Mouse (Mus musculus) liver (tissue): ENCODE data around the gene Slc6a17.

Source experiments
- DNase-seq: peaks from one replicate; pipeline ENCODE4 v3.0.0-alpha.2; 2020; ENCODE audit warnings: mixed read lengths

Gene Slc6a17

DNA sequence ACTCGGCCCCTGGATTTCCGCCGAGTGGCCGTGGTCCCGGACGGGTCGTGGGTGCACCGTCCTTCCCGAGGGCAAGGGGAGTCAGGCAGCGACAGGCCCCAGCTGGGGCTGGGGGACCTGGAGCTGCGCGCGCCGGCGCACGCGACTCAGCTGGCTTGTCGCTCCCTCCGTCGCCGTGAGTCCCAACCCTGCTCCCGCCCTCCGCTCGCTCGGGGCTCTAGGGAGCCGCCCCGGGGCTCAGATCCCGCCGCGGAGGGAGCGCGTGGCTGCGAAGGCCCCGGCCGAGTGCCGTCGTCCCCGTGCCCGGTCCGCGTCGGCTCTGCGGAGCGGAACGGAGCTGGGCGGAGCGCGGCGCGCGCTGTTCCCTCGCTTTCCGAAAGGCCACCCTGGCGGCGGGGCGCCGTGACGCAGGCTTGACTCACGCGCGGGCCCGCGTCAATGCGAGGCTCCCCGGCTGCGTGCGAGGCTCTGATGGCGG, at the start of gene Slc6a17:
Gene Slc6a17 (minus strand): TSS at position 388 of the 478 bp plus-strand sequence.
- peak; percentile 10 for DNase-seq

- no peak for DNase-seq
Observed at GRCm38 (mm10) chr3:107565331-107565730, 47.5 kb upstream of the Slc6a17 start.

GRCm38 (mm10) chr3:107563880-107564279, 46.1 kb upstream of the Slc6a17 start:
- DNase-seq: no peak

DNA sequence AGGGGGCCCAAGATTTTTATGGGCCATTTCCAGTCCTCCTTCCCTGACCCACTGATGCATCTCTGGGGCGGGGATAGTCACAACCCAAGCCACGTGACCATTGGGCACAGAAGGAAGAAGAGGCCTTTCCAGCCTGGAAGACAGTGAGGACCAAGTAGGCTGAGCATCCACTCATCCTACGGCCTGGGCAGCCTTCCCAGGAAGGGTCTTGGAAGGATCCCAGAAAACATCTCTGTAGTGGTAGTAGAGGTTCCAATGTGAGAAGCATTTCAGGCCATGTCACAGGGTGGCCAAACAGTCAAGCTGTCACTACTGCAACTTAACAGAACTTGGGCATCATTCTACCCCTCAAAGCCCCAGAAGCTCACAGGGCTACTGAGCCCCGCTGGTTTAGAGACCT, 44.8 kb upstream of the Slc6a17 start:
- no peak for DNase-seq

DNA sequence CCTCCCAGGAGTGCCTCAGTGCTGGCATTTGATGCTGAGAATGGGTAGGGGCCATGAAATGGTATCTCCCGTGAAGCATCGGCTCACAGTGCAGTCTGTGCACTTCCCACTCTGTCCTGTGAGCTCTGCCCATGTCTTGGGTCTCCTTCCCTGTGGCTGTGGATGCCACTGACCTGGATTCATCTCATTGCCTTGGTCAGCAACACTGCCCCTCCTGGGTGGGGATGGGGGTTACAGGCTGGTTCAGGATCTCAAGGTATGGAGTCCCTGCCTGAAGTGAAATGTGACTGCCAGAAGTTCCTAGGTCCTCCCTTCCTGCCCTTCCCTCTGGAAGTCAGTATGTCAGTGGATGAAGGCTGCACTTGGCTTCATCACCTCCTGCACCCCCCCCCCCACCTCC, 44.3 kb upstream of the Slc6a17 start:
- no peak for DNase-seq

- DNase-seq: peak; percentile 54
Observed at GRCm38 (mm10) chr3:107559183-107559582, 41.4 kb upstream of the Slc6a17 start.

- no peak for DNase-seq
Observed at GRCm38 (mm10) chr3:107558740-107559139, 40.9 kb upstream of the Slc6a17 start.

GRCm38 (mm10) chr3:107554842-107555241, 37.0 kb upstream of the Slc6a17 start, which contains the start of gene Ubl4b:
TSS of gene Ubl4b (minus strand) at chr3:107555073.
- DNase-seq: no peak

DNA sequence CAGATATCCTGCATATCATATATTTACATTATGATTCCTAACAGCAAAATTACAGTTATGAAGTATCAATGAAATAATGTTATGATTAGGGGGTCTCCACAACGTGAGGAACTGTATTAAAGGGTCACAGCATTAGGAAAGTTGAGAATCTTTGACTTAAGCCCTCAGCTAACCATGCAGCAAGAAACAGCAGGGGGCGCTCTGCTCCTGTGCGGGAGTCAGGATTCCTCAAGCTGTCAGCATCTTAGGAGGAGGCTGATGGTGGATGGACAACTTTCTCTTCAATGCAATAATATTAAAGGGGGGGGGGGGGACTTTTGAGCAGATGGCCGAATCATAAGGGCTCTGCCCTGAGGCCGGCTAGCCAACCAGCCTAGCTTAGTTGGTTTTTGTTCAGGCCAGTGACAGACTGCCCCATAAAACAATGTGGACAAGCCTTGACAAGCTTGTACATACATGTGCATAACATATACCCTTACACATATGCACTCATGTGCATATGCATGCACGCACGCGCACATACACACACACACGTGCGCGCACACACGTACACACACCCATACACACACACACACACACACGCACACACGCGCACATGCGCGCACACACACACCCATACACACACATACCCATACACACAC, 32.7 kb upstream of the Slc6a17 start:
- peak; percentile 66 for DNase-seq

GRCm38 (mm10) chr3:107546956-107547355, 29.1 kb upstream of the Slc6a17 start:
- no peak for DNase-seq

DNA sequence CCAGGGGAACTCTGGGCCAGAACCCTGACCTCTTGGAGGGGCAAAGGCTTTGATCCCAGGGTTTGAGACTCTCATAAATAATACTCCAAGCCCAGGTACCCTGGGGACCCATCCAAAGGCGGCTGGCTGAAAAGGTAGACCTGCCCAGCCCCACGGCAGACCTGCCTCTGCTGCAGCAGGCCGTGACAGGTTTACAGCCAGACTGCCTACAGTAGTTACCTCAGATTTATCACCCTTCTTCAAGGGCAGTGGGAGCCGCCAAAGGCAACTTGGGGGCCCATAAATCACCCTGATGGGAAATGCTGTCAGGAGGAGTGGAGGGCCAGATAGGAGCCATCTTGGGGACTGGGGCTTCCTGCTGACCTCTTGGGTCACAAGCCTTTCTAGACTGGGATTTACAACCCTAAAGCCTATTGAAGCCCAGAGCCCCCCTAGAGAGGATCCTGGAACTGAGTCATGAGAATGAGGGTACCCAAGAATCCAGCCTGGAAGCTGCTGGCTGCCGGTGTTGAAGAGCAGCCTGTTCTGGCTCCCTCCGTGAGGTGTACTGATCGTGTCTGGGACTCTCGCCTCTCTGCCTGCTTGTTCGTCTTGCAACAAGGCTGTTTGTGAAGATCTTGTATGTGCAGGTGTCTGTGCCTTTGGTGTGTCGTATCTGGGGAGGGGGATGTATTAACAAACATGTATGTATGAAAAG, 28.0 kb upstream of the Slc6a17 start:
- DNase-seq: no peak

GRCm38 (mm10) chr3:107545278-107545677, 27.5 kb upstream of the Slc6a17 start:
- no peak for DNase-seq

- DNase-seq: no peak
Observed at GRCm38 (mm10) chr3:107543158-107544080, 25.6 kb upstream of the Slc6a17 start.

GRCm38 (mm10) chr3:107542584-107542983, 24.8 kb upstream of the Slc6a17 start:
- no peak for DNase-seq

- no peak for DNase-seq
Observed at GRCm38 (mm10) chr3:107537504-107537889, 19.7 kb upstream of the Slc6a17 start.

GRCm38 (mm10) chr3:107536810-107537503, 19.1 kb upstream of the Slc6a17 start:
- DNase-seq: no peak

DNA sequence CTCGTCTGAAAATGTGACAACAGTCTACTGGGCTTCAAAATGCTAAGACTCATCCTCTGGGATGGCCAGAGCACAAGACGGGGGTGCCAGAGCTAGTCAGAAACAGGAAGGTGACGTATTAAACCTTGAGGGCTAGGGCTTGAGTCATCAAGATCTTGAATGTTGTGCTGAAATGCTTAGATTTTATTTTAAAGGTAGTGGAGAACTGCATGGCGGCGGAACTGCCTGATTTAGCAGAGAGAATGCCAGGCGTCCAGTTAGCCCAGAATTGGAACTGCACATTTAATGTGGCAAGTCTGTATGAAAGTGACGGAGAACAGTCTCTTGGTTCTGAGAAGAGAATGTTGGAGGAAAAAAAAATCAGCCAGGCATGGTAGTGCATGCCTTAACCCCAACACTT, 17.1 kb upstream of the Slc6a17 start:
- no peak for DNase-seq

DNA sequence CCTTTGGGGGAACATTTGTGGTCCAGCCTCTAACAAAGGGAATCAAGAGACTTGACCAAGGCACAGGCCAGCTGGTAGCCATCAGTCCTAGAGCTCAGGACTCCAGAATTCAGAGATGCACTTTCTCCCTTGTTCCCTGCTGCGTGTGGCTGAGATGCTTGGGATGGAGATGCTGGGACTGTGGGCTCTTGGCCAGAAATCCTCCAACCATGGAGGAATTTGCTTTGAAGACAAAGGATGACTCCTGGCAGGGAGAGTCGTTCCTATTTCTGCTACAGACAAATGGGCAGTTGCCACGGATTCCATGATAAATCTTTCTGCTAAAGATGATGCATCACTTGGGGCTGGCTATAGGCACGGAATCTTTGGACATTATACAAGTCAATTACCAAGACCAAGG, 15.7 kb upstream of the Slc6a17 start:
- no peak for DNase-seq

DNA sequence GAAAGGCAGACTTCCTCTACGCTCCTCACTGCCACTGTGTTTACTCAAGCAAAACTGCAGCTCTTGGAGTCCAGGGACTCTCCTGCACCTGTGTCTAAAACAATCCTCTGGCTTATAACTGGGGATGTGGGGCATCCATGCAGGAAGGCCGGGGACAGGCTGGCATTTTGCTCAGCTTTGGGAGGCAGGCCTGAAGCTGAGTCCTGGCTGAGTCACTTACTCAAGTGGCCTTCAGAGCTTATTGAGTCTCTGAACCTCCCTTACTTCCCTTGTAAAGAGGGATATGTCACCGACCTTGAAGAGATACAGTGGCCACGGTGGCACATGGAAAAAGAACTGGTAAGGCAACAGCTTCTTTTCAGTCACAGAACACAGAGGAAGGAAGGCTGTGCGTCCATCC, 12.8 kb upstream of the Slc6a17 start:
- no peak for DNase-seq

- no peak for DNase-seq
Observed at GRCm38 (mm10) chr3:107529182-107529581, 11.4 kb upstream of the Slc6a17 start.

- DNase-seq: no peak
Observed at GRCm38 (mm10) chr3:107528401-107529118, 10.7 kb upstream of the Slc6a17 start.

DNA sequence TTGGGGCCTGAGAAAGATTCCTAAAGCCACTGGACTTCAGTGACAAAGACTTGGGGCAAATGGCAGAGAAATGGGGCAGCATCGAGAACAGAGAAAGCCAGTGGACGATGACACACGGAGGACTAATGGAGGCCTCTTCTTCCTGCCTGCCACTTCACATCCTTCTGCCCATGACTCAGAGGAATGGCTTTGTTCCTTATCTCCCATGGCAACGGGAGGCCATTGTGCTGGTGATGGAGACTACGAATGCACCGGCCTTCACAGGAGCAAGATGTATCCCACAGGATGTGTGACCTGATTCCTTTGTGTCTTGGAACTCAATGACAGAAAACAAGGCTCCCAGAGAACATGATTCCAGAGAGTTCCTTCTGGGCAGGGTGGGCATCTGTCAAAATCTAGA, 6.7 kb upstream of the Slc6a17 start:
- DNase-seq: no peak
